Mouse (Mus musculus) intestine, embryonic 14.5 days (tissue): ENCODE measurements around the gene Irs3. TPM values are rescaled to one million over a fixed set of nuclear protein-coding genes. Genes with fewer than 3 reads are reported as not detected.

Experiments used
- ATAC-seq: fragments of 200-750 bp; cut with Nextera tagmentation; replicated peaks from 2 replicates; pipeline ENCODE4 v1.8.0; 2017; ENCODE audit warnings: low read depth, moderate number of reproducible peaks, moderate TSS enrichment, moderate library complexity; ENCODE audit not compliant: low FRiP score, low TSS enrichment
- DNase-seq: peaks from one replicate; pipeline ENCODE4 v3.0.0-alpha.2; 2018; ENCODE audit warnings: low spot score
- H3K27ac ChIP-seq: fragments of 300-500 bp; sonication (generic); 2 replicates; pipeline ENCODE4 v1.5.1; 2014; ENCODE audit warnings: low read depth, mild to moderate bottlenecking, control low read depth
- H3K27me3 ChIP-seq: fragments of 300-500 bp; sonication (generic); replicated peaks from 2 replicates; pipeline ENCODE4 v1.6.1; 2014; ENCODE audit warnings: low read length, control low read depth; ENCODE audit not compliant: control insufficient read depth, insufficient read depth
- H3K36me3 ChIP-seq: fragments of 300-500 bp; sonication (generic); 2 replicates; pipeline ENCODE4 v1.6.1; 2014; ENCODE audit warnings: low read length, control low read depth; ENCODE audit not compliant: control insufficient read depth, insufficient read depth
- H3K4me1 ChIP-seq: fragments of 300-500 bp; sonication (generic); replicated peaks from 2 replicates; pipeline ENCODE4 v1.6.1; 2014; ENCODE audit warnings: low read length, control low read depth, mixed read lengths; ENCODE audit not compliant: control insufficient read depth, insufficient read depth
- H3K4me2 ChIP-seq: fragments of 300-500 bp; sonication (generic); 2 replicates; pipeline ENCODE4 v1.6.1; 2014; ENCODE audit warnings: low read length
- H3K4me3 ChIP-seq: fragments of 300-500 bp; sonication (generic); 2 replicates; pipeline ENCODE4 v1.5.1; 2014; ENCODE audit warnings: low read depth, low read length, control low read depth, mixed read lengths
- H3K9ac ChIP-seq: fragments of 300-500 bp; sonication (generic); 2 replicates; pipeline ENCODE4 v1.6.1; 2014; ENCODE audit warnings: mild to moderate bottlenecking, low read length
- H3K9me3 ChIP-seq: fragments of 300-500 bp; sonication (generic); 2 replicates; pipeline ENCODE4 v1.6.1; 2016; ENCODE audit warnings: low read length, control low read depth; ENCODE audit not compliant: control insufficient read depth
- WGBS: fragments of 180-500 bp; shearing (Covaris S2); extraction: QIAGEN DNeasy Blood & Tissue Kit; methylation state at CpG from one replicate; pipeline ENCODE4 v1.1.7; 2014; 5-methylcytosine and 5-hydroxymethylcytosine counted together
- polyA plus RNA-seq: library from polyadenylated mRNA; unstranded; fragments of >200 nt; fragmentation: Nextera tagmentation; extraction: Ambion mirVana; gene quantifications from 2 replicates; pipeline ENCODE4 v1.2.1, GENCODE M21; 2014

Gene Irs3
- polyA plus RNA-seq, 1 experiment from 2014 or later: not detected

DNA sequence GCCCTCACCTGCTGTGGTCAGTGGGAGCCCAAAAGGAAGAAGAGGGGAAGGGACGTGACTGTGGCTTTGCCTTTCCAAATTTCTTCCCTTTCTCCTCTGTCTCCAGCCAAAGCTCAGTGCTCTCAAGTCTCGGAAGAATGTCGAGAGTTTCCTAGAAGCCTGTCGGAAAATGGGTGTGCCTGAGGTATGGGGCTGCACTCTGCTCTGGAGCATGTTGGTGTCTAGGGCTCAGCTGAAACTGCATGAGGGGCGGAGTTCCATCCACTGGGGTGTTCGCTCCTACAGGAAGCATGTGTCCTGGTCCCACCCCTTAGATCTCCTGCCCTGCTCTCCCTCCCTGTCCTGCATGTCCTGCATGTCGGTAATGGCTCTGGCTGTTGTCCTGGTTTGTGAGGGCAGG lies 6.0 kb downstream of the Irs3 start:
- Histone ChIP-seq H3K27ac (no peak overlapping the region), H3K36me3 (peaks cover 76% of the 10 kb centered on the region), H3K4me2 (no peak overlapping the region), H3K4me3 (no peak overlapping the region), H3K4me1 (no peaks in the 10 kb centered on the region), H3K27me3 (peaks cover 13% of the 10 kb centered on the region), H3K9ac (no peak overlapping the region), H3K9me3 (no peaks in the 10 kb centered on the region)
- DNase-seq: no peak
- WGBS: 78% methylated on average over 7 of the region's 7 CpGs
- no peak for ATAC-seq

DNA sequence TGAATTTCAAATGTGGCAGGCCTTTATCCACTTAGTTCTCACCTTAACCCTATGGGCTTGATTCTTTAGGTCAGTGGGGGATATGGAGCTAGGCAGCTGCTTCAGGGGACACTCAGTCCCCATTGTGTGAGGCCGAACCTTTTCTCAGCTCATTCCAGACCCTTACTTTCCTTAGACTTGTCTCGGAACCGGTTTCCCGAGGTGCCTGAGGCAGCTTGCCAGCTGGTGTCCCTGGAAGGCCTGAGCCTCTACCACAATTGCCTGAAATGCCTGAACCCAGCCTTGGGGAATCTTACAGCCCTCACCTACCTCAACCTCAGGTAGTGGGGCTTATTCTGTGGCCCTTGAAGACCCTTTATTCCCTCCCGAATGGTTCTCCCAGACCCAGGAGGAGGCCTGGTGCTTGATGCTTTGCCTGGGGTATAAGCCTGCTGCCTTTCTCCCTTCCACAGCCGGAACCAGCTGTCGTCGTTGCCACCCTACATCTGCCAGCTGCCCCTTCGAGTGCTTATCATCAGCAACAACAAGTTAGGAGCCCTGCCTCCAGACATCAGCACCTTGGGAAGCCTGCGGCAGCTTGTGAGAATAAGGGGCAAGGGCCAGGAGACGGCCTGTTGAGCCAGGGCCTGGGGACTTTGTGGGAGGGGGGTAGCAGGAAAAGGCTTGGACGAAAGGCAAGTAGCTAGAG lies 12.0 kb downstream of the Irs3 start:
- WGBS: 77% methylated on average over 12 of the region's 12 CpGs
- no peak overlapping the region for H3K4me3 ChIP-seq
- H3K9ac ChIP-seq: no peak overlapping the region
- no peak overlapping the region for H3K27ac ChIP-seq
- H3K4me2 ChIP-seq: no peak overlapping the region
- H3K27me3 ChIP-seq: no peaks in the 10 kb centered on the region
- H3K9me3 ChIP-seq: no peaks in the 10 kb centered on the region
- ATAC-seq (no peak), DNase-seq (no peak)
- H3K36me3 ChIP-seq: peaks cover 52% of the 10 kb centered on the region
- H3K4me1 ChIP-seq: peaks cover 21% of the 10 kb centered on the region

DNA sequence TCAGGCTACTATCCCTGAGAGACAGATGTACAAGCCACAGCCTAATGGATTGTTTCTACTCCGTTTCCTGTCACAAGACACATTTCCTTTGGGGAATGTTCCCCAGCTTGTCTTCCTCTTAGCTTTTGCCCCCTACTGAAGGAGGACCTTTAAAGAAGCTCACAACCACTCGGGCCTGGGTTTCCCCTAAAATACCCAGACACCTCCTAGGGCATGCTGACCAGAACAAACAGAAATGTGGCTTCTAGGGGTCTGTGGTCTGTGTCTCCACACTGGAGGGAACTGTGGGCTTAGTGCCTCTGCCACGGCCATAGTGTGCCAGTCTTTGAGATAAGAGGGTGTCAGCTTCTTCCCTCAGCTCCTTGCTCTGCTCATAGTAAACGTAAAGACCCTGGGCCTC lies 13.9 kb downstream of the Irs3 start:
- ATAC-seq (no peak), DNase-seq (no peak)
- Histone ChIP-seq H3K4me1 (peaks cover 29% of the 10 kb centered on the region), H3K4me2 (peak overlapping the region; percentile 80), H3K27ac (no peak overlapping the region; the same call in 1 of the 2 replicates), H3K9ac (no peak overlapping the region), H3K27me3 (no peaks in the 10 kb centered on the region), H3K4me3 (no peak overlapping the region), H3K36me3 (peaks cover 32% of the 10 kb centered on the region), H3K9me3 (no peaks in the 10 kb centered on the region)
- WGBS: 68% methylated on average over 4 of the region's 4 CpGs

DNA sequence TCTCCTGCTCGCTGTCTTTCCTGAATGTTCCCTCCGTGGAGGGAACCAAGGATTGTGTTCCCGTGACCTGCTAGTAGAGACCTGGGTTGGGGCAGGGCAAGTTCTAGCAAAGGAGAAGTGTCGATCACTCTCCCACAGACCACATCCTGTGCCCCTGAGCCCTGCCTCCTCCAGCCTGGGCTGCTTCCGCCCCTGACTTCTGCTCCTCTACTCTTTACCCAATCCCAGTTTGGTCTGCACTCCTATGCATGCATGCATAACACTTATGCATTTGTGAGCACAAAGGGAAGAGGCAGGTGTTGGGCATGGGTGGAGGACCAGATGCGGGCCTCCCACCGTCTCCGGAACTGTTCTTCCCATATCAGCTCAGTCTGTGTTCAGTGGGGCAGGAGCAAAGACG lies 14.3 kb downstream of the Irs3 start:
- Histone ChIP-seq H3K4me2 (peak overlapping the region; percentile 80), H3K9ac (peak overlapping the region; percentile 20; the same call in 1 of the 2 replicates), H3K4me1 (peaks cover 29% of the 10 kb centered on the region), H3K4me3 (peak overlapping the region; percentile 18; the same call in 1 of the 2 replicates), H3K27me3 (no peaks in the 10 kb centered on the region), H3K9me3 (no peaks in the 10 kb centered on the region), H3K27ac (peak overlapping the region; percentile 94), H3K36me3 (peaks cover 28% of the 10 kb centered on the region)
- 61% methylated on average over 9 of the region's 9 CpGs for whole genome bisulfite sequencing
- ATAC-seq: no peak
- DNase-seq: no peak

DNA sequence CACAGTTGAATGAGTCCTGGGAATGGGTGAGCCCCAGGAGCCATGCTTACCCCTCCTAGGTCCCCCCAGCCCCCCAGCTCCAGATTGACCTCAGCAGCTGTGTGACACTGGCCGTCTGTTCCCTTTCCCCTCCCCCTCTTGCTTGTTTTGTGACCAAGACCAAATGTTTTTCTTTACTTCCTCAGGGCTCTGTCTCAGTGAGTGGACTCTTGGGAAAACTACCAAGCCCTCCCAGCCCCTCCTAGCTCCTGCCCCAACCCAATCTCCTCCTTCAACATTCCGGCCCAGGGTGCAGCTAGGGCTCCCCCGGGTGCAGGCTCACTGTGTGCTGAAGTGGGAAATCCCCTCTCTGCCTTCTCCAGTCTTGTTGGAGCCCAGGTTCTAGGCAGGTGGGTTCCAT lies 14.9 kb downstream of the Irs3 start:
- ATAC-seq (no peak), DNase-seq (no peak)
- no peaks in the 10 kb centered on the region for H3K9me3 ChIP-seq
- H3K4me3 ChIP-seq: peak overlapping the region; percentile 18; the same call in 1 of the 2 replicates
- H3K27me3 ChIP-seq: no peaks in the 10 kb centered on the region
- H3K27ac ChIP-seq: peak overlapping the region; percentile 94
- 25% methylated on average over 3 of the region's 3 CpGs for WGBS
- peaks cover 29% of the 10 kb centered on the region for H3K4me1 ChIP-seq
- peak overlapping the region; percentile 80 for H3K4me2 ChIP-seq
- H3K9ac ChIP-seq: peak overlapping the region; percentile 20
- H3K36me3 ChIP-seq: peaks cover 23% of the 10 kb centered on the region

DNA sequence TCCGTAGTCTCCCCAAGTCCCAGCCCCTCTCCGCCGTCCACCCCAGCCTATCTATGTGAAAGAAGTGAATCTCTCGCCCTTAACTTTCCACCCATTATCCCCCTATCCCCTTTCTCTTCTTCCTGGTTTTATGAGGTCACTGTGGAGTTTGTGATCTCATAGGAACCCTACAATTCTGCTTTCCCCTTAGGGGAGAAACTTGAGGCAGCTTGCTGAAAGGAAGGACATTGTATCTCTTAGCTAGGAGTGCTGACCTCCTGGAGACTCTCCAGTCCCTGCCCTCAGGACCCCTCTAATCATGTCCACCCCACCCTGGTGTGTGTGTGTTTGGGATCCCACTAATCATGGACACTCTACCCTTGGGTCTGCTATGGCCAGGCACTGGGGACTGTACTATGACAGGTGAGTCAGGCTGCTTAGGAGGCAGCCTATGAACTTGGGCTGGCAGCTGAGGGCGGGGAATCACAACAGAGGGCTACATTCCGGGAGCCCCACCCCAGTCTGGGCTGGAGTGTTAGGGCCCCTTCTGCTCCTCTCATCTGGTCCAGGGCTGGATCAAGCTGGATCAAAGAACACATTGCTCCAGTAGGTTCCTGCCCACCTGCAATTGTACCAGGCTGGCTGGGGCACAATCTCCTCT lies 15.5 kb downstream of the Irs3 start:
- Histone ChIP-seq H3K4me1 (peaks cover 29% of the 10 kb centered on the region), H3K4me2 (peak overlapping the region; percentile 80), H3K27ac (peak overlapping the region; percentile 94), H3K27me3 (no peaks in the 10 kb centered on the region), H3K4me3 (peak overlapping the region; percentile 94), H3K9me3 (no peaks in the 10 kb centered on the region), H3K36me3 (peaks cover 17% of the 10 kb centered on the region), H3K9ac (peak overlapping the region; percentile 81)
- no peak for DNase-seq
- 18% methylated on average over 6 of the region's 6 CpGs for WGBS
- ATAC-seq: peak; percentile 13; the same call in 1 of the 2 replicates

DNA sequence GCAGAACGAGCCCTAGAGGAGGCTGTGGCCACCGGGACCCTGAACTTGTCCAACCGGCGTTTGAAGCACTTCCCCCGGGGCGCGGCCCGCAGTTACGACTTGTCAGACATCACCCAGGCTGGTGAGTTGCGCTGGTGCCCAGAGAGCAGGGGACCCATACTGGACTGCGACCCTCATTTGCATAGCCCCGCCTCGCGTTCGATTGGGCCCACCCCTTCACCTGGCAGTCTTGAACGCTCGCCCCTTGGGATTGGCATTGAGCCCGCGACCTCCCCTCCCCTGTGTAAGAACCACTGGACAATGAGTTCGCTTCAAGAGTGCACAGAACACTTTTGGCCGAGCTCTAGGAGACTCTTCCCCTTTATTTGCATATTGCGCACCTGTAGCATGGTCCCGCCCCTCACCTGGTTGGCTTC lies 16.2 kb downstream of the Irs3 start:
- no peaks in the 10 kb centered on the region for H3K27me3 ChIP-seq
- under 1% methylated on average over 23 of the region's 23 CpGs for WGBS
- H3K27ac ChIP-seq: peak overlapping the region; percentile 94
- DNase-seq (no peak), ATAC-seq (peak; percentile 61)
- H3K9me3 ChIP-seq: no peaks in the 10 kb centered on the region
- peaks cover 29% of the 10 kb centered on the region for H3K4me1 ChIP-seq
- H3K36me3 ChIP-seq: peaks cover 14% of the 10 kb centered on the region
- H3K4me3 ChIP-seq: peak overlapping the region; percentile 94
- peak overlapping the region; percentile 80 for H3K4me2 ChIP-seq
- H3K9ac ChIP-seq: peak overlapping the region; percentile 81

DNA sequence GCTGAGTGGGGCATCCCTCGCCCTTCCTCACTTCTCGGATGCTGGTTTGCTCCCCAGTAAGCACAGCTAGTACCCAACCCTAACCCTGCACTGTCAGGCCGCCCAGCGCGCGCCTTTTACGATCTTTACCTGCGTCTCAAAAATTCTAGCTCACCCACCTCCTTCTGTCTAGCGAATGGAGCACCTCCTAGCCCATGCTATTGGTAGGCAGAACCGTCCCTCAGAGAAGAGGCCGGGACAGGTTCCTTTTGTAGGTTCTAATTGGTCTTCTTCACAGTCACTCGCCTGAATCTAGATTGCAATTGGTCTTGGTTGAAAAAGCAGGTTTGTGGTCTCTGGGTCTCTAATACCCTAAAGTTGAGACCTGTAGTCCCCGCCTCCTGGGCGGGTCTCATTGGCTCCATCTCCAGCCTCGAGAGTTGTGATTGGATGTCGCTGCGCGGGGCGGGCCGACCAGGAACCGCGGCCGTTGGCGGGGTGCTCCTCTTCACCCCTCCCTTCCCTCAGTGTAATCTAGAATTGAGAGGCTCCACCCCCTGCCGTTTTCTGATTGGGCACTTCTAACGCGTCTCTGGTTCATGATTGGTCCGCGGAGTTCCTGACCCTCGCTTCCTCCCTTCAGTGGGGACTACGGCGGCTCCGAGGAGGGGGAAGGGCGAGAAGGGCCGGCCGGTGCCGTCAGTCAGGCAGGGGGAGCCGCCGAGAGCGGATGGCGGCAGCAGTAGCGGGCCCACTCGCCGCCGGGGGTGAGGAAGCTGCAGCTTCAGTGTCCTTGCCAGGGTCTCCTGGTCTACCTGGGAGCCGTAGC lies 16.8 kb downstream of the Irs3 start, which contains the start of the genes Fbxo24, Lrch4 and Gm20605:
Gene Fbxo24, minus strand, starts transcription at position 505 of the 808 bp plus-strand sequence.
Gene Lrch4, plus strand, starts transcription at position 624 of the 808 bp plus-strand sequence.
Gene Gm20605, plus strand, starts transcription at position 678 of the 808 bp plus-strand sequence.
- peaks cover 8% of the 10 kb centered on the region for H3K36me3 ChIP-seq
- peak; percentile 95 for DNase-seq
- peak within 1 kb of the TSS; percentile 81 for H3K9ac ChIP-seq
- under 1% methylated on average over 45 of the region's 46 CpGs for WGBS
- H3K4me3 ChIP-seq: peak within 1 kb of the TSS; percentile 94
- peaks cover 29% of the 10 kb centered on the region for H3K4me1 ChIP-seq
- peak within 1 kb of the TSS; percentile 80 for H3K4me2 ChIP-seq
- H3K27ac ChIP-seq: peak within 1 kb of the TSS; percentile 94
- ATAC-seq: peak; percentile 97
- H3K9me3 ChIP-seq: no peaks in the 10 kb centered on the region
- H3K27me3 ChIP-seq: no peaks in the 10 kb centered on the region
